Mouse (Mus musculus): ENCODE results near the gene Fam166a.

- TF ChIP-seq MAFK (IDR thresholded peaks at IDR 0.05; ENCODE audit: insufficient read depth, low read depth, low read length) (no peak), ZNF384 (IDR thresholded peaks at IDR 0.05; ENCODE audit: low read depth, low read length) (no peak), CHD2 (IDR thresholded peaks at IDR 0.05; ENCODE audit: low read depth, low read length) (no peak)
Measured at GRCm38 (mm10) chr2:25261870-25262269, 43.3 kb downstream of the Fam166a start.

Measured in ES-E14 (cell line).